Mouse (Mus musculus): ENCODE results near the gene Zfp1.

Gene Zfp1

GRCm38 (mm10) chr8:111625694-111626527, 17.3 kb upstream of the Zfp1 start:
- peak; percentile 71 to 87 for DNase-seq

GRCm38 (mm10) chr8:111626528-111626820, 16.7 kb upstream of the Zfp1 start:
- no peak for DNase-seq

GRCm38 (mm10) chr8:111626933-111627332, 16.3 kb upstream of the Zfp1 start:
- DNase-seq, result no peak

- DNase-seq, result peak; percentile 33 to 68
Observed at GRCm38 (mm10) chr8:111627923-111628322, 15.3 kb upstream of the Zfp1 start.

GRCm38 (mm10) chr8:111628401-111628800, 14.8 kb upstream of the Zfp1 start:
- no peak for DNase-seq

- peak in 1 of 2 experiments; percentile 40 for DNase-seq
Observed at GRCm38 (mm10) chr8:111628894-111629501, 14.2 kb upstream of the Zfp1 start.

GRCm38 (mm10) chr8:111630105-111630521, 13.1 kb upstream of the Zfp1 start, which contains the start of gene Ldhd:
Ldhd (minus strand) TSS chr8:111630374.
- DNase-seq, result peak; percentile 84 to 85

GRCm38 (mm10) chr8:111631589-111631988, 11.6 kb upstream of the Zfp1 start:
- DNase-seq, result no peak

GRCm38 (mm10) chr8:111632976-111633375, 10.2 kb upstream of the Zfp1 start:
- DNase-seq, result peak in 1 of 2 experiments; percentile 29

GRCm38 (mm10) chr8:111638086-111638485, 5.1 kb upstream of the Zfp1 start:
- DNase-seq, result no peak

- DNase-seq, result no peak
Observed at GRCm38 (mm10) chr8:111641064-111641463, 2.1 kb upstream of the Zfp1 start.

GRCm38 (mm10) chr8:111642496-111642895, 705 bp upstream of the Zfp1 start:
- peak in 1 of 2 experiments; percentile 63 for DNase-seq

- DNase-seq, result no peak
Observed at GRCm38 (mm10) chr8:111642939-111643263, 300 bp upstream of the Zfp1 start.

- peak; percentile 57 to 58 for DNase-seq
Observed at GRCm38 (mm10) chr8:111644286-111645051, 1.3 kb downstream of the Zfp1 start.

GRCm38 (mm10) chr8:111645715-111646114, 2.5 kb downstream of the Zfp1 start:
- no peak for DNase-seq

- DNase-seq, result no peak
Observed at GRCm38 (mm10) chr8:111648834-111649233, 5.6 kb downstream of the Zfp1 start.

- DNase-seq, result no peak
Observed at GRCm38 (mm10) chr8:111650651-111651050, 7.5 kb downstream of the Zfp1 start.

- peak; percentile 14 to 38 for DNase-seq
Observed at GRCm38 (mm10) chr8:111653524-111653923, 10.3 kb downstream of the Zfp1 start.

GRCm38 (mm10) chr8:111657312-111657854, 14.2 kb downstream of the Zfp1 start:
- DNase-seq, result no peak

GRCm38 (mm10) chr8:111658819-111659423, 15.7 kb downstream of the Zfp1 start:
- DNase-seq, result no peak

GRCm38 (mm10) chr8:111662473-111662872, 19.3 kb downstream of the Zfp1 start:
- peak; percentile 85 to 94 for DNase-seq

GRCm38 (mm10) chr8:111666751-111667150, 23.6 kb downstream of the Zfp1 start:
- no peak for DNase-seq

- peak in 1 of 2 experiments; percentile 36 for DNase-seq
Observed at GRCm38 (mm10) chr8:111676237-111676636, 33.0 kb downstream of the Zfp1 start.
